Mouse (Mus musculus): ENCODE data around the gene Fuz. TPM values are rescaled to one million over a fixed set of nuclear protein-coding genes. Genes with fewer than 3 reads are reported as not detected.
A peak's percentile ranks its signal among the peaks of the same experiment; 100 is the strongest.
"Not testable (repeated sequence)": the region's sequence is repeated elsewhere in the genome, so short reads cannot be mapped to it uniquely, and the experiment has no call there.

Fuz gene
- polyA plus RNA-seq, 1 experiment from 2014 or later = 17.6 TPM

DNA sequence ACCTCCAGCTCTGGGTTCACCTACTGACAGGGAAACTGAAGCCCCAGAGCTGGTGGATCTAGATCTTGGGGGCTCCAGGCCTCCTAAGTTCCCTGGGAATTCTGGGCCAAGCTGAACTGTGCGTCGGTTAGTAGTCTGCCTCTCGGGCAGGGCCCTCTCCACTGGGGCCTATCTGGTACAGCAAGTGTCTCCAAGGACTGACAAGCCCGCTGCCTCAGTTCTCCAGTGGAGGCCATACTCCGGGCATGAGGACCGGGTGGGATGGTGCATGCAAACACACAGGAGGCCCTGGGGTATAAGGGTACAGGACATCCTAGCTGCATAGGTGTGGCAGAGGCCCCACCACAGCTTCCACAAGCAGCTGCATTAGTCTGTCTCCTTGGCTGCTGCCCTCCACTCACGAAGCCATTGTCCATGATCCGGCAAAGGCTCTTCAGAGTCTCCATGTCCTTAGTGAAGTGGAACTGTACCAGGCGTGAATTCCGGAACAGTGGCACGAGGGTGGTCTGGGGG lies 31.8 kb upstream of the Fuz start:
- DNase-seq (ENCODE audit: low spot score) = no peak
- Histone ChIP-seq H3K4me3 (peak overlapping the region; percentile 13; the same call in 1 of the 2 replicates), H3K36me3 (replicated peaks) (peaks cover 89% of the 10 kb centered on the region), H3K27ac (replicated peaks) (no peak overlapping the region), H3K4me1 (peaks cover 58% of the 10 kb centered on the region), H3K27me3 (replicated peaks; ENCODE audit: low read depth, poor library complexity, severe bottlenecking) (no peaks in the 10 kb centered on the region), H3K9me3 (no peaks in the 10 kb centered on the region)
- WGBS = 90% methylated on average over 11 of the region's 11 CpGs

DNA sequence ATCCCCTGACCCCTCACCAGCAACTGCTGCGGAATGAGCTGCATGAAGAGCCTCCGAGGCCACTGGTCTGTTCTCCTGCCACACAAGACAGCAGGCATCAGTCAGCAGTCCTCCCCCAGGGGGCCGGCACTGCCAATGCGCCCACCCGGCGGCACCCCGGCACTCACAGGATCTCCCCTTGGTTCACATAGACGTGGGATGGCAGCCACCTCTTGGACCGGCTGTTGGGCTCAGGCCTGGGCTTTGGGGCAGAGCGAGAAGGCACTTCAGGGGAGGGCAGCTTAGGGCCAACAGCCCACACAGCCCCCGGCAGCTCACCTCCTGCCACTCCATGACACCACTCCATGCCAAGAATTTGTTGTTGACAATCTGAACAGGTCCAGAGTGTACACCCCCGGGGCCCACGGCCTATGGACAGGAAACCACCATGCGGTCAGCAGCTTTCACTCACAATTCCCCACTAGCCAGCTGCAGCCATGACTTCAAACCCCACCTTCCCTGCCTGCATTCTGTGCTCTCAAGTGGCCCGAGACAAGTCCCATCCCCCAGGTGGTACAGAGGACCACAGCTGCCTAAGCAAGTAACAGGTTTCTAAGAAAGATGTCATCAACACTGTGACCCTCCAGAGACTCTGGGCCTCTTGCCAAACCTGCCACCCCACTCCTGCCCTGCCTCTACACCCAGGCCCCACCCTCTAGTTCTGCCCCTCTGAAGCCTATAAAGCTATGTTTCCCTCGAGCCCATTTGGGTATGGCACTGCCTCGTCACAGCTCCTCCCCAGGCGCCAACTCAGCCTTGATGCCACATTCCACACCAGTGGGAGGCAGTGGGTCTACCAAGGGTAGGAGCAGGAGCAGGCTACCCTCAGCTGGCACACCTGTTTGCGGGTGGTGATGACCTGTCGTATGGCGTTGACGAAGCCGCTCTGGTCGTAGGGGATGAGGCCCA lies 31.0 kb upstream of the Fuz start:
- peaks cover 58% of the 10 kb centered on the region for H3K4me1 ChIP-seq
- DNase-seq (ENCODE audit: low spot score) = no peak
- 88% methylated on average over 24 of the region's 24 CpGs for WGBS

DNA sequence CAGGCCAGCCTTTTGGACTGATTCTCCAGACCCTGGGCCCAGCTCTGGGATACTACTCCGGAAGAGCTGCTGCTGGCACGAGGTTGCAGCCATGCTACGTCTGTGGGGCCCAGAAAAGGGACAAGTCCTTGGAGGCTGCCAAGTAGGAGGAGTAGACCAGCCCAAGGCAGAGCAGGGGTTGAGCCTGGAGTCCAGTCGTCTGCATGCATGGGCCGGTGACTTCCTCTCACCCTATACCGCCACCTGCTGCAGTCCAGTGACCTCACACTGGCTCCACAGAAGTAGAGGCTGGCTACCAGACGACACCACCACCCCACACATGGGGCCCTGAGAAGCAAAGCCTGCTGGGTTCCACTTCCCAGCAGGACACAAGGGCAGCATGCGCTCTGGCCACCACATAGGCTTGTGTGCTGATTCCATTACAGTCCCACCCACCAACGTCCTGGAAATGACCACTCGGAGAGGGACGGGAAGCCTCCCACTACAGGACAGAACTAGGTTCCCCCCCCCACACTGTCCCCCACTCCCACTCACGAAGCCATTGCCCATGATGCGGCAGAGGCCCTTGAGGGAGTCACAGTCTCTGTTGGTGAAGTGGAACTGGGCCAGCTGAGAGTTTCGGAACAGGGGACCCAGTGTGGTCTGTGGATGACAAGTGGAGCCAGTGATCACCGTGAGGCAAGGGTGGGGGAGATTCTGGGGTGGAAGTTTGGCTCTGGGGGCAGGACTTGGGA lies 29.4 kb upstream of the Fuz start:
- 74% methylated on average over 15 of the region's 15 CpGs for WGBS
- H3K36me3 ChIP-seq (replicated peaks) = peaks cover 71% of the 10 kb centered on the region

More for the DNA sequence above, 31.0 kb upstream of the Fuz start:
- no peaks in the 10 kb centered on the region for H3K27me3 ChIP-seq (replicated peaks; ENCODE audit: low read depth, poor library complexity, severe bottlenecking)
- no peak overlapping the region for H3K27ac ChIP-seq (replicated peaks)
- H3K9me3 ChIP-seq = no peaks in the 10 kb centered on the region
- peaks cover 84% of the 10 kb centered on the region for H3K36me3 ChIP-seq (replicated peaks)
- H3K4me3 ChIP-seq = peak overlapping the region; percentile 27; the same call in 1 of the 2 replicates

DNA sequence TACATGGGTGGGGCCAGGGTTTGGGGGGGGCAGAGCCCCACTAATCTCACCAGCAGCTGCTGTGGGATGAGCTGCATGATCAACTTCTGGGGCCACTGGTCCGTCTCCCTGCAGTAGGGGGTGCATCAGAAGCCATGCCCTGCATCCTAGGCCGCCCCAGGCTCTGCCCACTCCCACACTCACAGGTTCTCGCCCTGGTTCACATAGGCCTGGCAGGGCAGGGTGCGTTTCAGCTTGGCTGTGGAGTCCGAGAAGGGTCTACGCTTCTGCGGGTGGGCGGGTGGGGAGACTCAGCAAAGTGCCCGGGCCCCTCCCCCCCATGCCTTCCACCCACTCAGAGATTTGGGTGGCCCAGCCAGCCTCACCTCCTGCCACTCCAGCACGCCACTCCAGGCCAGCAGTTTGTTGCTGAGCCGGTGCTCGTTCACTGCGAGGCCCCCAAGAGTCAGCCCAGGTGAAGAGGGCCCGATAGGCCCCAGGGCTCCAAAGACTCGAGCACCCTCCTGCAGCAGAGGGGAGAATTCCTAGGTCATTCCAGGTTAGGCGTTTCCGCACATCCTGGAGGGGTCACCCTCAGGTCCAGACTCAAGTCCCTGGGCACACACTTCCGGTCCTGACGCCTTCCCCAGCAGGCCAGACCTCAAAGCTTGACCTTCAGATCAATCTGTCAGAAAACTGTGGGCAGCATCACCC lies 28.7 kb upstream of the Fuz start:
- WGBS = 78% methylated on average over 19 of the region's 19 CpGs
- no peak for DNase-seq (ENCODE audit: low spot score)
- Histone ChIP-seq H3K4me3 (peak overlapping the region; percentile 98), H3K9me3 (no peaks in the 10 kb centered on the region), H3K27me3 (replicated peaks; ENCODE audit: low read depth, poor library complexity, severe bottlenecking) (no peaks in the 10 kb centered on the region), H3K36me3 (replicated peaks) (peaks cover 64% of the 10 kb centered on the region), H3K27ac (replicated peaks) (peak overlapping the region; percentile 48), H3K4me1 (peaks cover 49% of the 10 kb centered on the region)

More for the DNA sequence above, 29.4 kb upstream of the Fuz start:
- Histone ChIP-seq H3K27ac (replicated peaks) (peak overlapping the region; percentile 48; the same call in 1 of the 2 replicates), H3K9me3 (no peaks in the 10 kb centered on the region), H3K27me3 (replicated peaks; ENCODE audit: low read depth, poor library complexity, severe bottlenecking) (no peaks in the 10 kb centered on the region), H3K4me1 (peaks cover 51% of the 10 kb centered on the region), H3K4me3 (peak overlapping the region; percentile 98)
- no peak for DNase-seq (ENCODE audit: low spot score)

DNA sequence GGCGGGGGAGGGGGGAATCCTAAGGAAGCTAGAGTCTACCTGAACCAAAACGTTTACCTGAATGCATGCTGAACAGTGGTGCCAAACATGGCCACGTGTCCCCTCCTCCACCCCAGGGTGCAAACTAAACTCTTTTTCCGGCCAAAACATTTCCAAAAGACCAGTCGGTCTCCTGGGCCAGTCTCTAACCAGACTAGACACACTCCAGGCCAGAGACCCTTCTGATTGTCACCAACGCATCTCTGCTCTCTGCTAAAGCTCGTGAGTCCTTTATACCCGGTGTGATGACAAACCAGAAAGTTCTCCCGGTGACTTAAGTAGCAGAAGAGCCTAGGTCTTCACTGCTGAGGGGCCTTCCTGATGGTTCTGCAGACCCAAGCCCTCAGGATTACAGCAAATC lies 28.1 kb upstream of the Fuz start:
- peaks cover 50% of the 10 kb centered on the region for H3K4me1 ChIP-seq
- no peaks in the 10 kb centered on the region for H3K27me3 ChIP-seq (replicated peaks; ENCODE audit: low read depth, poor library complexity, severe bottlenecking)
- H3K9me3 ChIP-seq = no peaks in the 10 kb centered on the region
- 0 out of 2 replicates have a peak overlapping the region, but pooled peaks have one; percentile 14 for H3K27ac ChIP-seq (replicated peaks)
- 63% methylated on average over 9 of the region's 9 CpGs for WGBS
- DNase-seq (ENCODE audit: low spot score) = no peak
- peak overlapping the region; percentile 98 for H3K4me3 ChIP-seq
- peaks cover 58% of the 10 kb centered on the region for H3K36me3 ChIP-seq (replicated peaks)

DNA sequence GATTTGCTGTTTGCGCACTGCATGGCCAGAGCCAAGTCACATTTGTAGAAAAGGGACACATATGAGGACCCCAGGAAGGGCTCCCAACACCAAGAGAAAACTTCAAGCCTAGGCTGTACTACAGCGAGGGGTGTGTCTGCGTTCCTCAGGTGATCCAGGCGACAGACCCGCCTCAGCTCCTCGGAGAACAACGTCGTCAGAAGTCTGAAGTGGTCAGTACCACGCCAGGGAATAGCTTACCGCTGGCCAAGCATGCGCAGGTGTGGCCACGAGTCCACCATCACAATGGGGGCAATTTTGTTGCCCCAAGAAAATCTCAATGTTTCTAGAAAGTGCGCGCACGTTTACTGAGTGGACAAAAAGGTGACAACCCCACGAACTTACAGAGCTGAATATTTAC lies 27.4 kb upstream of the Fuz start:
- DNase-seq (ENCODE audit: low spot score) = peak; percentile 26
- Histone ChIP-seq H3K36me3 (replicated peaks) (peaks cover 51% of the 10 kb centered on the region), H3K9me3 (no peaks in the 10 kb centered on the region), H3K4me3 (peak overlapping the region; percentile 98), H3K27me3 (replicated peaks; ENCODE audit: low read depth, poor library complexity, severe bottlenecking) (no peaks in the 10 kb centered on the region), H3K27ac (replicated peaks) (peak overlapping the region; percentile 100), H3K4me1 (peaks cover 57% of the 10 kb centered on the region)
- 8% methylated on average over 16 of the region's 16 CpGs for WGBS

DNA sequence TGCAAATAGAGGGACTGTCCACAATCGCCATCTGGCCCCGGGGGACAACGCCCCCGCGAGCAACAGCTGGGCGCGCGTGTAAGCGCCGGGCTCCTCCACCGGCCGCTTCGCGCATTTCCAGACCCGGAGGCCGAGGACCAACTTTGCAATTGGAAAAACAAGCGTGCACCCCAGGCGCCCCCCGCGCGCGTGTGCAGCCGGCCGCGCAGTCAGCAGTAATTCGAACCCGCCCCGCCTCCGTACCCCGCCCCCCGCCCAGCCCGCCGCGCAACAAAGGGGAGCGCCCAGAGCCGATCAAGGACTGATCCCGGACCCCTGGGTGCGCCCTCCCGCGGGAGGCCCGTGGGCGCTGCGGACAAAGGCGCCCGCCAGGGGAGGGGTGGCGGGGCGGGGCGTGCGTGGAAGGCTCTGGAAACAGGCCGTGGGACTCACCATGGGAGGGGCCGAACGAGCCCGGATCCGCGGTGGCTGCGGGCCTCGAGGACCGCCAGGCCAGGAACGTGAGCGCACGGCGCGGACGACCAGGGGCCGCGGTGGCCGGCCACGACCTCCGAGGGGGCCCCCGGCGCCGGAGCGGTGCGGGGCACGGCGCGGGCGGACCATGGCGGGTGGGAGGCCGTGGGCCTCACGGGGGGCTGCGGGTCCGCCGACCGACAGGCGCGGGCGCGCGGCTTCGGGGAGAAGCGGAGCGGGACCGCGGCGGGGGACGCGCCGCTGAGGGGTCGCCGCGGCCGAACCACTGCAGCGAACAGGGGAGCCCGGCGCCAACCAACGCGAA lies 26.8 kb upstream of the Fuz start:
- under 1% methylated on average over 108 of the region's 108 CpGs for WGBS
- peak overlapping the region; percentile 98 for H3K4me3 ChIP-seq
- H3K27ac ChIP-seq (replicated peaks) = peak overlapping the region; percentile 100
- no peaks in the 10 kb centered on the region for H3K9me3 ChIP-seq
- peak; percentile 88 for DNase-seq (ENCODE audit: low spot score)
- H3K4me1 ChIP-seq = peaks cover 58% of the 10 kb centered on the region
- no peaks in the 10 kb centered on the region for H3K27me3 ChIP-seq (replicated peaks; ENCODE audit: low read depth, poor library complexity, severe bottlenecking)
- H3K36me3 ChIP-seq (replicated peaks) = peaks cover 44% of the 10 kb centered on the region

DNA sequence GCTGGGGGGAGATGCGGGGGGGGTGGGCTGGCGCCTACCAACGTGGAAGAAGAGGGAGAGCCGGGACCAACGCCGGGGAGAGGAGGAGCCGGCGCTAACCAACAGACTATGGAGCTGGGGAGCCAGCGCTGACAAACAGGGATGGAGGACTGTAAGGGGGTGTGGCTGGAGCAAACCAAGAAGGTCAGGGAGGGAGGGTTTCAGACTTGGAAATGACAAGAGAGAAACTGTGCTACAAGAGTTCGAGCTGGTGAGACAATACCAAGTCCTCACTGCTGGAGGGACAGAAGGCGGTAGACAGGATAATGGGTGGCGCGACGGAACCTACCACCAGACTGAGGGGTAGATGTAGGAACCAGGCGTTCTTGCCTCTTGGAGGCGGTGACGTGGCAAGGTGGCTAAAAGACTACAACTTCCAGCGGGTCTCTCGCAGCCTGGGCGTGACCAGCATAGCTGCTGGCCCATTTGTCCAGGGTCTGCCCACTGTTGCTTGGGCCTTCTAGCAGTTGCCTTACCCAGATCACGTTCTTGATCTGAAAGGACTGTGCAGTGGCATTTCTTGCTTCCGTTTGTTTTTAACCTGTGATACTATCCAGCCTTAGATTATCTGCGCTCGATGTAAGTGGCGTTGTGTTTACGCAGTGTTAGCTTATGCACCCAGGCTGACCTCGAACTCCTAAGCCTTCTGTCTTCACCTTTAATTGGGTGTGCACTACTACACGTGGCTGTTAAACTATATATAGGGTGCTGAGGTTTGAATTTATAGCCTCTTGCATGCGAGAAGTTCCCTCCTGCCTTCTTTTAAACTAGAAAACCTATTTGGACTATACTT lies 26.0 kb upstream of the Fuz start, which contains the start of gene Ptov1:
TSS of gene Ptov1 (minus strand) at position 92 of the 832 bp plus-strand sequence.
- WGBS = 12% methylated on average over 29 of the region's 29 CpGs
- H3K4me3 ChIP-seq = peak within 1 kb of the TSS; percentile 98
- no peaks in the 10 kb centered on the region for H3K9me3 ChIP-seq
- peaks cover 36% of the 10 kb centered on the region for H3K36me3 ChIP-seq (replicated peaks)
- H3K4me1 ChIP-seq = peaks cover 54% of the 10 kb centered on the region
- peak; percentile 96 for DNase-seq (ENCODE audit: low spot score)
- no peaks in the 10 kb centered on the region for H3K27me3 ChIP-seq (replicated peaks; ENCODE audit: low read depth, poor library complexity, severe bottlenecking)
- H3K27ac ChIP-seq (replicated peaks) = peak within 1 kb of the TSS; percentile 100

DNA sequence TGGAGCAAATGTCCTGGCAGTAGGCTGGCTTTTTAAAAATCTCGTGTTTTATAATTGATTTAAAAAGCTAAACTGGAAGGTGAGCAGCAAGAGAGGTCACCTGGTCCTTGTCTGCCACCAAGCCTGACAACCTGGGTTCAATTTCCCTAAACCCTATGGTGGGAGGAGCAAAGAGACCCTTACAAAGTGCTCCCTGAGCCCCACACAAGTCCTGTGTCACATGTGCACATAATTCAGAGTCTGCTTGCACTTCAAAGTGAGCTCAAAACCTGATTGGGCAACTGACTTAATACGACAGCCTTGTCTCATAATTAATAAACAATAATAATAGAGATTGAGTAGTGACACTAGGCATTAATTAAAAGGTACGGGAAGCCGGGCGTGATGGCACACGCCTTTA lies 25.3 kb upstream of the Fuz start:
- 86% methylated on average over 6 of the region's 6 CpGs for WGBS
- H3K4me1 ChIP-seq = peaks cover 50% of the 10 kb centered on the region
- no peak for DNase-seq (ENCODE audit: low spot score)
- peaks cover 32% of the 10 kb centered on the region for H3K36me3 ChIP-seq (replicated peaks)
- peak overlapping the region; percentile 98 for H3K4me3 ChIP-seq
- H3K27ac ChIP-seq (replicated peaks) = peak overlapping the region; percentile 100
- H3K27me3 ChIP-seq (replicated peaks; ENCODE audit: low read depth, poor library complexity, severe bottlenecking) = no peaks in the 10 kb centered on the region
- H3K9me3 ChIP-seq = no peaks in the 10 kb centered on the region

DNA sequence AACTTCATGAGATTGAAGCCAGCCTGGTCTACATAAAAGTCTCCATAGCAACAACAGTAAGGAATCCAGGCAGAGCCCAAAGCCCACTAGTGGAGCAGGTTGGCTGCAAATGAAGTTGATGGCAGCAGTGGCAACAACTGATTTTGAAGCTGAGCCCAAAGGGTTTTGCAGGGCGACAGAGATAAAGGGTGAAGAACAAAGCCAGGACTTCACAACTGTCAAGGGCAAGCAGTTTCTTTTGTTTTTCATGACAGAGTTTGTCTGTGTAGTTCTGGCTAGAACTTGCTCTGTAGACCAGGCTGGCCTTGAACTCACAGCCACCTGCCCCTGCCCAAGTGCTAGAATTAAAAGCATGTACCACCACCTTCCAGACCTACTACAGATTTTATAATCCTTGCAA lies 24.7 kb upstream of the Fuz start:
- H3K4me3 ChIP-seq = no peak overlapping the region
- 81% methylated on average over 1 of the region's 1 CpGs for WGBS
- H3K9me3 ChIP-seq = no peaks in the 10 kb centered on the region
- H3K4me1 ChIP-seq = peaks cover 44% of the 10 kb centered on the region
- peaks cover 32% of the 10 kb centered on the region for H3K36me3 ChIP-seq (replicated peaks)
- H3K27me3 ChIP-seq (replicated peaks; ENCODE audit: low read depth, poor library complexity, severe bottlenecking) = no peaks in the 10 kb centered on the region
- no peak overlapping the region for H3K27ac ChIP-seq (replicated peaks)
- DNase-seq (ENCODE audit: low spot score) = no peak

DNA sequence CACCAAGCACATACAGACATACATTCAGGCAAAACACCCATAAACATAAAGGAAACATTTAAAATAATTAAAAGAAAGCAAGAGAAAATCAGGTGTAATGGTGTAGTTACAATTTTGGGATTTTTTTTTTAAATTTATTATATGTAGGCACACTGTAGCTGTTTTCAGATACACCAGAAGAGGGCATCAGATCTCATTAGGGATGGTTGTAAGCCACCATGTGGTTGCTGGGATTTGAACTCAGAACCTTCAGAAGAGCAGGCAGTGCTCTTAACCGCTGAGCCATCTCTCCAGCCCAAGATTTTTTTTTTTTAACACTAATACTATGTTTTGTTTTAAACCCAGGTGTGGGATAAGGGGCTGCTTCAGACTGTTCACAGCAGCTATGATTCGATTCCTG lies 24.1 kb upstream of the Fuz start:
- not testable (repeated sequence) for DNase-seq (ENCODE audit: low spot score); H3K4me3 ChIP-seq; H3K27me3 ChIP-seq (replicated peaks; ENCODE audit: low read depth, poor library complexity, severe bottlenecking); H3K27ac ChIP-seq (replicated peaks); H3K9me3 ChIP-seq
- 88% methylated on average over 2 of the region's 2 CpGs for WGBS
- Histone ChIP-seq H3K36me3 (replicated peaks) (peaks cover 32% of the 10 kb centered on the region), H3K4me1 (peaks cover 38% of the 10 kb centered on the region)
